7 mouse cellular contexts compared by ENCODE assay signal in the genomic region with DNA sequence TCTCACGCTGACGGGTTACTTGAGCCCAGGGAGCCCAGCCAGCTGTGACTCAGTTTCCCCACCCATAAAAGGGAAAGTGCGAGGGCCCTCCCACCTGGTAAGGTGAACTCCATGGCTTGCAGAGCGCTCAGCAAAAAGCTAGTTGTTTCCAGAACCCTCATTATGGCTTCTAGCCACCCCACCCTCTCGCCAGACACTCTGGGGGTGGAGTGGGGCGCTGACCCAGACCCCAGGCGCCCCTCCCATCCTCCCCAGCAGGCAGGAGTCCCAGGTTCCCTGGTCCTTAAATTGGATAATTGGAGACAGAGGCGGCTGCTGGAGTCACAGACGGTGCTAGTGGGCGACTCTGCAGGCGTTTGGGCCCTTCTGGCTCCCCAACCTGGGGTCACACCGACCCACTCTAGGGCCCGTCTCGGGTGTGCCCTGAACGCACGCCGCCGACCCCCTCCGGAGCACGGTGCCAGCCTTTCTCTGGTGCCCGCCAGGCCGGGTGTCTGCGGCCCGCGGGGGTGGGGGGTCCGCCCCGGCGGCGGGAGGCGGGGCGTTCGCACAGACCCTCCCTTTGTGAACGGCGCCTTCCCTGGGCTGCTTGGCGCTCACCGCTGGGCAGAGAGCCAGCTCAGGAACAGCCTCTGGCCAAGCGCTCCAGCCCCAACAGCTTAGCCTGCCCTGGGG. TPM values are rescaled to one million over a fixed set of nuclear protein-coding genes. Genes with fewer than 3 reads are reported as not detected.
DNase-seq lines count a peak whose midpoint lies in the region; ATAC-seq and TF ChIP-seq lines count a peak whose summit lies in the region.

No protein-coding gene starts in this region.

- no peak overlapping the region for H3K27ac ChIP-seq in MEL (ENCODE audit: control insufficient read depth, low read depth, low read length)
- peak overlapping the region; percentile 41; the same call in 1 of the 2 replicates for H3K27ac ChIP-seq in forebrain, embryonic 11.5 days (ENCODE audit: low read depth, low read length)
- peak overlapping the region; percentile 78 for H3K27ac ChIP-seq in hindbrain, embryonic 12.5 days
- H3K27ac ChIP-seq in limb, embryonic 13.5 days: peak overlapping the region; percentile 90
- peak overlapping the region; percentile 34 for H3K27ac ChIP-seq in midbrain, embryonic 15.5 days

- peak; percentile 31 for DNase-seq in CD4-positive helper T cell, adult 2 months (ENCODE audit: low read depth, low spot score)
- peak; percentile 52 for DNase-seq in MEL (ENCODE audit: low read depth, low spot score)
- peak; percentile 80 for DNase-seq in forebrain, embryonic 11.5 days (ENCODE audit: low spot score)
- DNase-seq in yolk sac, embryonic 10.5 days (ENCODE audit: low spot score): no peak

- peak overlapping the region; percentile 39 for H3K4me2 ChIP-seq in forebrain, embryonic 11.5 days (ENCODE audit: low read depth, low read length, severe bottlenecking)
- H3K4me2 ChIP-seq in hindbrain, embryonic 12.5 days (replicated peaks): peak overlapping the region; percentile 51
- peak overlapping the region; percentile 73 for H3K4me2 ChIP-seq in limb, embryonic 13.5 days (replicated peaks)
- H3K4me2 ChIP-seq in midbrain, embryonic 15.5 days: peak overlapping the region; percentile 47

- ATAC-seq in forebrain, embryonic 11.5 days (replicated peaks; ENCODE audit: low FRiP score): peak; percentile 37; the same call in 1 of the 2 replicates
- peak; percentile 33; the same call in 1 of the 2 replicates for ATAC-seq in hindbrain, embryonic 12.5 days (ENCODE audit: low FRiP score)
- peak; percentile 52 for ATAC-seq in limb, embryonic 13.5 days (ENCODE audit: low FRiP score, low read depth)
- peak; percentile 28; the same call in 1 of the 2 replicates for ATAC-seq in midbrain, embryonic 15.5 days (replicated peaks)

- no peak for TF ChIP-seq RAD21 in MEL (IDR thresholded peaks at IDR 0.05; ENCODE audit: low read depth, low read length)

- no peaks in the 10 kb centered on the region for H3K27me3 ChIP-seq in MEL (ENCODE audit: control insufficient read depth in 1 of 2, insufficient read depth in 2 of 2, low read length in 2 of 2)
- peaks cover 68% of the 10 kb centered on the region for H3K27me3 ChIP-seq in forebrain, embryonic 11.5 days (ENCODE audit: control insufficient read depth, insufficient read depth, low read length)
- peaks cover 78% of the 10 kb centered on the region for H3K27me3 ChIP-seq in hindbrain, embryonic 12.5 days
- H3K27me3 ChIP-seq in limb, embryonic 13.5 days: peaks cover 34% of the 10 kb centered on the region
- H3K27me3 ChIP-seq in midbrain, embryonic 15.5 days (replicated peaks): peaks cover 71% of the 10 kb centered on the region

- WGBS in forebrain, embryonic 11.5 days: under 1% methylated on average over 37 of the region's 37 CpGs
- WGBS in hindbrain, embryonic 12.5 days: 1% methylated on average over 37 of the region's 37 CpGs
- WGBS in limb, embryonic 13.5 days: under 1% methylated on average over 37 of the region's 37 CpGs
- 2% methylated on average over 37 of the region's 37 CpGs for WGBS in midbrain, embryonic 15.5 days

- H3K4me1 ChIP-seq in MEL (ENCODE audit: control insufficient read depth in 1 of 2, insufficient read depth in 2 of 2, low read length in 2 of 2): peaks cover 7 to 34% of the 10 kb centered on the region in 2 experiments
- H3K4me1 ChIP-seq in forebrain, embryonic 11.5 days (replicated peaks; ENCODE audit: control insufficient read depth, insufficient read depth, low read length): peaks cover 56% of the 10 kb centered on the region
- H3K4me1 ChIP-seq in hindbrain, embryonic 12.5 days: peaks cover 89% of the 10 kb centered on the region
- H3K4me1 ChIP-seq in limb, embryonic 13.5 days: peaks cover 99% of the 10 kb centered on the region
- H3K4me1 ChIP-seq in midbrain, embryonic 15.5 days: peaks cover 72% of the 10 kb centered on the region

- peaks cover 3% of the 10 kb centered on the region; the same call in 1 of the 2 replicates for H3K79me2 ChIP-seq in MEL (ENCODE audit: control insufficient read depth, insufficient read depth, low read length, poor library complexity)

- no peaks in the 10 kb centered on the region for H3K9me3 ChIP-seq in MEL (replicated peaks; ENCODE audit: insufficient read depth, low read length)
- H3K9me3 ChIP-seq in forebrain, embryonic 11.5 days (ENCODE audit: control insufficient read depth, low read length): no peaks in the 10 kb centered on the region
- H3K9me3 ChIP-seq in hindbrain, embryonic 12.5 days (replicated peaks): no peaks in the 10 kb centered on the region
- no peaks in the 10 kb centered on the region for H3K9me3 ChIP-seq in limb, embryonic 13.5 days
- H3K9me3 ChIP-seq in midbrain, embryonic 15.5 days: no peaks in the 10 kb centered on the region

- no peak for TF ChIP-seq POLR2A in MEL (IDR thresholded peaks at IDR 0.05; ENCODE audit: control insufficient read depth in 1 of 2, insufficient read depth in 1 of 2, low read depth in 1 of 2, low read length in 2 of 2, poor library complexity in 1 of 2)

- no peak for TF ChIP-seq CTCF in MEL (IDR thresholded peaks at IDR 0.05 in 2 of 3, conservative IDR thresholded peaks at IDR 0.05 in 1 of 3; ENCODE audit: control insufficient read depth in 1 of 3, insufficient read depth in 1 of 3, low read depth in 2 of 3, low read length in 3 of 3, poor library complexity in 1 of 3, severe bottlenecking in 1 of 3)

- H3K4me3 ChIP-seq in MEL (ENCODE audit: control insufficient read depth in 1 of 2, insufficient read depth in 1 of 2, low read depth in 2 of 2, low read length in 2 of 2): peak overlapping the region in 1 of 2 experiments; percentile 36; a peak in 2 of 4 replicates
- peak overlapping the region; percentile 22 for H3K4me3 ChIP-seq in forebrain, embryonic 11.5 days (ENCODE audit: low read depth, low read length)
- peak overlapping the region; percentile 29 for H3K4me3 ChIP-seq in hindbrain, embryonic 12.5 days
- H3K4me3 ChIP-seq in limb, embryonic 13.5 days: peak overlapping the region; percentile 43
- H3K4me3 ChIP-seq in midbrain, embryonic 15.5 days: peak overlapping the region; percentile 20

- peak overlapping the region; percentile 33; the same call in 1 of the 2 replicates for H3K9ac ChIP-seq in MEL (ENCODE audit: control insufficient read depth, low read depth, low read length, poor library complexity, severe bottlenecking)
- H3K9ac ChIP-seq in forebrain, embryonic 11.5 days (ENCODE audit: low read length): peak overlapping the region; percentile 37
- H3K9ac ChIP-seq in hindbrain, embryonic 12.5 days: peak overlapping the region; percentile 54
- peak overlapping the region; percentile 57 for H3K9ac ChIP-seq in limb, embryonic 13.5 days
- no peak overlapping the region for H3K9ac ChIP-seq in midbrain, embryonic 15.5 days

- peaks cover 0 to 10% of the 10 kb centered on the region in 2 experiments; a peak in 2 of 4 replicates for H3K36me3 ChIP-seq in MEL (ENCODE audit: control insufficient read depth in 1 of 2, insufficient read depth in 2 of 2, low read length in 2 of 2)
- no peaks in the 10 kb centered on the region for H3K36me3 ChIP-seq in forebrain, embryonic 11.5 days (ENCODE audit: control insufficient read depth, insufficient read depth, low read length)
- H3K36me3 ChIP-seq in hindbrain, embryonic 12.5 days: no peaks in the 10 kb centered on the region
- H3K36me3 ChIP-seq in limb, embryonic 13.5 days: no peaks in the 10 kb centered on the region
- no peaks in the 10 kb centered on the region for H3K36me3 ChIP-seq in midbrain, embryonic 15.5 days (replicated peaks)

- TF ChIP-seq EP300 in MEL (IDR thresholded peaks at IDR 0.05; ENCODE audit: low read depth in 1 of 2, low read length in 2 of 2): no peak

TF ChIP-seq in MEL, 35 proteins besides CTCF, POLR2A, EP300 and RAD21:
- no peak for TF ChIP-seq KAT2A (conservative IDR thresholded peaks at IDR 0.05; ENCODE audit: low read depth, low read length)
- no peak for TF ChIP-seq SMC3 (IDR thresholded peaks at IDR 0.05; ENCODE audit: low read depth, low read length)
- TF ChIP-seq BHLHE40 (IDR thresholded peaks at IDR 0.05; ENCODE audit: borderline replicate concordance, low read depth, low read length): no peak
- no peak for TF ChIP-seq UBTF (IDR thresholded peaks at IDR 0.05; ENCODE audit: borderline replicate concordance, insufficient read depth, low read depth, low read length)
- TF ChIP-seq ELF1 (IDR thresholded peaks at IDR 0.05; ENCODE audit: low read depth, low read length): no peak
- no peak for TF ChIP-seq MAZ (IDR thresholded peaks at IDR 0.05; ENCODE audit: low read depth, low read length)
- no peak for TF ChIP-seq POLR2AphosphoS2 (IDR thresholded peaks at IDR 0.05; ENCODE audit: low read length)

RNA-seq across cellular contexts. Expression of gene Gadd45b, which starts 6.4 kb away (rescaled TPM):
- total RNA-seq in MEL (2012; rRNA removed): 13.3 and 13.4 TPM in 2 replicates
- 10 to 100 TPM in 1 of 2 experiments, not detected in 1; 10.1 TPM for polyA plus RNA-seq in MEL (2012; ENCODE audit: insufficient read depth in 1 of 2, insufficient read length in 2 of 2, low read depth in 1 of 2, low replicate concordance in 2 of 2, missing spikeins in 1 of 2)
- 10.7 and 13.0 TPM in 2 replicates for polyA plus RNA-seq in forebrain, embryonic 11.5 days (2014; fragmentation: Nextera tagmentation; extraction: Ambion mirVana)
- 11.8 and 15.8 TPM in 2 replicates for polyA plus RNA-seq in hindbrain, embryonic 12.5 days (2016; fragmentation: Nextera tagmentation; extraction: Ambion mirVana)
- 32.3 and 32.7 TPM in 2 replicates for polyA plus RNA-seq in limb, embryonic 13.5 days (2015; fragmentation: Nextera tagmentation; extraction: Ambion mirVana)
- 5.5 and 8.2 TPM in 2 replicates for polyA plus RNA-seq in midbrain, embryonic 15.5 days (2015; fragmentation: Nextera tagmentation; extraction: Ambion mirVana)

RNA-seq across cellular contexts. Expression of gene Lmnb2, which starts 18.2 kb away (rescaled TPM):
- 28.4 and 32.8 TPM in 2 replicates for total RNA-seq in MEL (2012; rRNA removed)
- 10 to 100 TPM in 1 of 2 experiments, not detected in 1; 29.9 TPM for polyA plus RNA-seq in MEL (2012; ENCODE audit: insufficient read depth in 1 of 2, insufficient read length in 2 of 2, low read depth in 1 of 2, low replicate concordance in 2 of 2, missing spikeins in 1 of 2)
- 29.8 and 30.9 TPM in 2 replicates for polyA plus RNA-seq in forebrain, embryonic 11.5 days (2014; fragmentation: Nextera tagmentation; extraction: Ambion mirVana)
- 56.8 and 57.9 TPM in 2 replicates for polyA plus RNA-seq in hindbrain, embryonic 12.5 days (2016; fragmentation: Nextera tagmentation; extraction: Ambion mirVana)
- 54.6 and 63.2 TPM in 2 replicates for polyA plus RNA-seq in limb, embryonic 13.5 days (2015; fragmentation: Nextera tagmentation; extraction: Ambion mirVana)
- polyA plus RNA-seq in midbrain, embryonic 15.5 days (2015; fragmentation: Nextera tagmentation; extraction: Ambion mirVana): 46.9 and 48.9 TPM in 2 replicates

RNA-seq across cellular contexts. Expression of gene Timm13, which starts 35.5 kb away (rescaled TPM):
- total RNA-seq in MEL (2012; rRNA removed): 349 and 366 TPM in 2 replicates
- 100 to 1,000 TPM; 329 to 645 TPM for polyA plus RNA-seq in MEL (2012; ENCODE audit: insufficient read depth in 1 of 2, insufficient read length in 2 of 2, low read depth in 1 of 2, low replicate concordance in 2 of 2, missing spikeins in 1 of 2)
- polyA plus RNA-seq in forebrain, embryonic 11.5 days (2014; fragmentation: Nextera tagmentation; extraction: Ambion mirVana): 313 and 317 TPM in 2 replicates
- 271 and 305 TPM in 2 replicates for polyA plus RNA-seq in hindbrain, embryonic 12.5 days (2016; fragmentation: Nextera tagmentation; extraction: Ambion mirVana)
- 306 and 335 TPM in 2 replicates for polyA plus RNA-seq in limb, embryonic 13.5 days (2015; fragmentation: Nextera tagmentation; extraction: Ambion mirVana)
- polyA plus RNA-seq in midbrain, embryonic 15.5 days (2015; fragmentation: Nextera tagmentation; extraction: Ambion mirVana): 318 and 330 TPM in 2 replicates
